Mouse (Mus musculus): Measurements from ENCODE around the gene Cacng7.

- TF ChIP-seq GATA1 (IDR thresholded peaks at IDR 0.05; ENCODE audit: low read length) (no peak), TAL1 (IDR thresholded peaks at IDR 0.05; ENCODE audit: low read length) (no peak)
Observed at GRCm38 (mm10) chr7:3317704-3318103, 15.1 kb upstream of the Cacng7 start.

All from erythroblast, embryonic 14.5 days (primary cell).